Mouse (Mus musculus) ES-E14 (cell line): Measurements from ENCODE around the gene Tsg101.

ENCODE experiments used
- HCFC1 ChIP-seq: IDR thresholded peaks from 2 replicates; pipeline ENCODE4 v1.6.1; 2012; ENCODE audit warnings: low read length, inconsistent platforms, borderline replicate concordance; ENCODE audit not compliant: insufficient read depth
- MAFK ChIP-seq: IDR thresholded peaks from 2 replicates; pipeline ENCODE4 v1.6.1; 2014; ENCODE audit warnings: mild to moderate bottlenecking, low read depth, low read length, inconsistent platforms; ENCODE audit not compliant: insufficient read depth
- ZC3H11A ChIP-seq: IDR thresholded peaks from 2 replicates; pipeline ENCODE4 v1.6.1; 2012; ENCODE audit warnings: low read depth, mild to moderate bottlenecking, inconsistent platforms, low read length, borderline replicate concordance
- ZNF384 ChIP-seq: IDR thresholded peaks from 2 replicates; pipeline ENCODE4 v1.6.1; 2012; ENCODE audit warnings: low read depth, low read length, inconsistent platforms

- no peak for TF ChIP-seq HCFC1
- no peak for TF ChIP-seq ZNF384
- TF ChIP-seq ZC3H11A = no peak
- no peak for TF ChIP-seq MAFK
These were observed 39.9 kb downstream of the Tsg101 start for GRCm38 (mm10) chr7:46879851-46880250.
